Mouse (Mus musculus) MEL (cell line): ENCODE results near the gene Rassf2.

Experiments used
- EP300 ChIP-seq, 2 experiments: IDR thresholded peaks; 2 replicates each; pipeline ENCODE4 v1.6.1; 2011; ENCODE audit warnings: improper control_type of control experiment in 2 of 2, low read length in 2 of 2, low read depth in 1 of 2, mild to moderate bottlenecking in 1 of 2
- MYC ChIP-seq: IDR thresholded peaks from 2 replicates; pipeline ENCODE4 v1.6.1; 2011; ENCODE audit warnings: low read depth, mild to moderate bottlenecking, low read length, improper control_type of control experiment, moderate library complexity

- TF ChIP-seq EP300 (IDR thresholded peaks at IDR 0.05; ENCODE audit: low read depth in 1 of 2, low read length in 2 of 2) (no peak), MYC (no peak)
These were observed 6.0 kb downstream of the Rassf2 start for GRCm38 (mm10) chr2:132024028-132024427.
